Mouse (Mus musculus): ENCODE measurements around the gene E030018B13Rik.

DNA sequence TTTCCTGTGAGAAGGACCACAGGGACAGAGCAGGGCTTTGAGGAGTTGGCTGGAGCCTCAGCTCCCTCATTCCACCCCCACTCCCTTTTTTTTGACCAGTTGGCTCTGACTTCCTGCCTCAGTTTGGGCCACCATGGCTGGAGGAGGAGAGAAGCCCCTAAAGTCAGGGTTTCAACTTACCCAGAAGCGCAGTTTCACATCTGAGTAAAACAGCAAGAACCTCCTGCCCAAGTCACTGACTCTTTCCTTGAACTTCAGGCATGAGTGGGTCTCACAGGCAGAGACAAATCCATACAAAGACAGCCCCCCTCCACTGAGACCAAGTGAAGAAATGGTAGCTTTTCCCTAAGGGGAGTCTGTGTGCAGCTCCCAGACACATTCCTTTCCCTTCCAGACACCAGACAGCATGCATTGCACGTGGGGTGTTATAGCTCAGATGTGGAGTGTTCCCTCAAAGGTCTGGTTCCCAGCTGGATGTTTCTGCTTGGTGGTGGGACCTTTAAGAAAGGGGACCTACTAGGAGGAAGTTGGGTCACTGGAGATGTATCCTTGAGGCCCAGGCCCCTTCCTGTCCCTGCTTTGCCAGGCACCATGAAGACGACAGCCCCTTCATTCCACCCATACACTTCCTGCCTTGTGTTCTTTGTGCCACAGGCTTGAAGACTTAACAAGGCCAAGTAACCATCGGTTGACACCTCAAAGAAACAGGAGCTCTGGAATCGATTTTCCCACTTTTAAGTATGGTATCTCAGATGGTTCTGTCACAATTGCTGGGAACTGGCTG lies 49.2 kb downstream of the E030018B13Rik start:
- no peak for TF ChIP-seq CTCF (IDR thresholded peaks at IDR 0.05; ENCODE audit: low read depth)
- no peak for TF ChIP-seq EP300 (IDR thresholded peaks at IDR 0.05; ENCODE audit: low read depth)

All from liver, embryonic 14.5 days (tissue).